Comparison of ENCODE assay signal across 8 mouse cellular contexts in genomic region chr8:87037620-87038380, GRCm38 (mm10).
DNase-seq lines count a peak whose midpoint lies in the region; ATAC-seq and TF ChIP-seq lines count a peak whose summit lies in the region.

No protein-coding gene starts in this region.

- H3K27ac ChIP-seq in forebrain, embryonic 15.5 days (replicated peaks): no peak overlapping the region
- H3K27ac ChIP-seq in limb, embryonic 11.5 days (replicated peaks; ENCODE audit: low read depth, low read length): no peak overlapping the region
- H3K27ac ChIP-seq in olfactory bulb, adult 2 months (ENCODE audit: insufficient read depth, low read depth, low read length): no peak overlapping the region

- H3K4me2 ChIP-seq in forebrain, embryonic 15.5 days (replicated peaks): peak overlapping the region; percentile 87
- H3K4me2 ChIP-seq in limb, embryonic 11.5 days (ENCODE audit: low read depth, severe bottlenecking): peak overlapping the region; percentile 97

- H3K36me3 ChIP-seq in forebrain, embryonic 15.5 days: no peaks in the 10 kb centered on the region
- H3K36me3 ChIP-seq in limb, embryonic 11.5 days (ENCODE audit: control insufficient read depth, insufficient read depth, low read length): no peaks in the 10 kb centered on the region

- 6% methylated on average over 48 of the region's 48 CpGs for WGBS in forebrain, embryonic 15.5 days
- WGBS in limb, embryonic 11.5 days: 3% methylated on average over 48 of the region's 48 CpGs
- 16% methylated on average over 47 of the region's 48 CpGs for WGBS in olfactory bulb, adult 2 months

- no peak for ATAC-seq in forebrain, embryonic 15.5 days (replicated peaks)
- ATAC-seq in limb, embryonic 11.5 days (ENCODE audit: insufficient number of reproducible peaks, low FRiP score, low TSS enrichment, low read depth): 0 out of 2 replicates have a peak, but pooled peaks have one; percentile 13
- no peak for ATAC-seq in megakaryocyte progenitor cell, adult 5-6 weeks (replicated peaks; ENCODE audit: poor library complexity)

- no peak for TF ChIP-seq CTCF in olfactory bulb, adult 2 months (IDR thresholded peaks at IDR 0.05; ENCODE audit: insufficient read depth, low read depth, low read length)

- no peaks in the 10 kb centered on the region for H3K9me3 ChIP-seq in forebrain, embryonic 15.5 days
- no peaks in the 10 kb centered on the region for H3K9me3 ChIP-seq in limb, embryonic 11.5 days (ENCODE audit: control insufficient read depth, low read length)

- DNase-seq in kidney, postnatal 10 days: peak; percentile 16
- no peak for DNase-seq in kidney, postnatal 14 days
- DNase-seq in cerebellum, adult 11 months: peak; percentile 31
- DNase-seq in limb, embryonic 11.5 days (ENCODE audit: low spot score): peak; percentile 49
- no peak for DNase-seq in urinary bladder, postnatal 10 days (ENCODE audit: low spot score)

- H3K4me3 ChIP-seq in forebrain, embryonic 15.5 days: peak overlapping the region; percentile 41
- peak overlapping the region; percentile 35 for H3K4me3 ChIP-seq in limb, embryonic 11.5 days (ENCODE audit: low read depth, low read length)
- H3K4me3 ChIP-seq in olfactory bulb, adult 2 months (ENCODE audit: insufficient read depth, low read depth, low read length): peak overlapping the region; percentile 30

- peak overlapping the region; percentile 58 for H3K9ac ChIP-seq in forebrain, embryonic 15.5 days (replicated peaks)
- peak overlapping the region; percentile 52 for H3K9ac ChIP-seq in limb, embryonic 11.5 days (ENCODE audit: low read length)

- H3K27me3 ChIP-seq in forebrain, embryonic 15.5 days: 0 out of 2 replicates have a peak, but pooled peaks cover 4% of the 10 kb centered on the region
- H3K27me3 ChIP-seq in limb, embryonic 11.5 days (ENCODE audit: control insufficient read depth, insufficient read depth, low read length): peaks cover 7% of the 10 kb centered on the region; the same call in 1 of the 2 replicates

- H3K4me1 ChIP-seq in forebrain, embryonic 15.5 days: peaks cover 16% of the 10 kb centered on the region
- peaks cover 5% of the 10 kb centered on the region; the same call in 1 of the 2 replicates for H3K4me1 ChIP-seq in limb, embryonic 11.5 days (ENCODE audit: control insufficient read depth, insufficient read depth, low read length)
- H3K4me1 ChIP-seq in olfactory bulb, adult 2 months (ENCODE audit: control insufficient read depth, insufficient read depth, low read length): peaks cover 12% of the 10 kb centered on the region

- TF ChIP-seq POLR2A in olfactory bulb, adult 2 months (IDR thresholded peaks at IDR 0.05; ENCODE audit: insufficient read depth, low read depth, low read length): no peak

Comparison
In these comparisons a context has a peak if more than half of its experiments do, and no peak if none do; other contexts are left out.
1. DNase-seq: peak in kidney, postnatal 10 days (single experiment), cerebellum, adult 11 months (single experiment) and limb, embryonic 11.5 days (single experiment); none in kidney, postnatal 14 days (single experiment) and urinary bladder, postnatal 10 days (single experiment).
2. Peak in every context shown above with its lines, with median percentiles within 50 percentile points of each other: H3K4me3 ChIP-seq.